Mouse (Mus musculus) midbrain, postnatal 0 days (tissue): ENCODE results near the gene Large1. TPM values are rescaled to one million over a fixed set of nuclear protein-coding genes. Genes with fewer than 3 reads are reported as not detected.
"Not testable (repeated sequence)": the region's sequence is repeated elsewhere in the genome, so short reads cannot be mapped to it uniquely, and the experiment has no call there.

Source experiments
- ATAC-seq: fragments of 200-750 bp; cut with Nextera tagmentation; 2 replicates; pipeline ENCODE4 v1.8.0; 2017; ENCODE audit warnings: moderate number of reproducible peaks, mild to moderate bottlenecking, moderate TSS enrichment, moderate library complexity; ENCODE audit not compliant: low FRiP score
- DNase-seq: peaks from one replicate; pipeline ENCODE4 v3.0.0-alpha.2; 2015; ENCODE audit warnings: low spot score
- H3K27ac ChIP-seq: fragments of 300-500 bp; sonication (generic); 2 replicates; pipeline ENCODE4 v1.5.1; 2014; ENCODE audit warnings: low read depth, mild to moderate bottlenecking, low read length, mixed read lengths
- H3K27me3 ChIP-seq: fragments of 300-500 bp; sonication (generic); 2 replicates; pipeline ENCODE4 v1.6.1; 2014; ENCODE audit warnings: low read length, control low read depth, mixed read lengths; ENCODE audit not compliant: insufficient read depth
- H3K36me3 ChIP-seq: fragments of 300-500 bp; sonication (generic); 2 replicates; pipeline ENCODE4 v1.6.1; 2014; ENCODE audit warnings: low read length, control low read depth, mixed read lengths; ENCODE audit not compliant: insufficient read depth
- H3K4me1 ChIP-seq: fragments of 300-500 bp; sonication (generic); 2 replicates; pipeline ENCODE4 v1.6.1; 2014; ENCODE audit warnings: mild to moderate bottlenecking, control low read depth, antibody characterized with exemption, low read length, mixed read lengths; ENCODE audit not compliant: insufficient read depth
- H3K4me2 ChIP-seq: fragments of 300-500 bp; sonication (generic); 2 replicates; pipeline ENCODE4 v1.6.1; 2014; ENCODE audit warnings: low read depth, mild to moderate bottlenecking, low read length, mixed read lengths; ENCODE audit not compliant: poor library complexity, severe bottlenecking
- H3K4me3 ChIP-seq: fragments of 300-500 bp; sonication (generic); 2 replicates; pipeline ENCODE4 v1.5.1; 2014; ENCODE audit warnings: low read depth, mild to moderate bottlenecking, low read length, moderate library complexity
- H3K9ac ChIP-seq: fragments of 300-500 bp; sonication (generic); replicated peaks from 2 replicates; pipeline ENCODE4 v1.6.1; 2014; ENCODE audit warnings: mild to moderate bottlenecking, low read length, moderate library complexity, mixed read lengths; ENCODE audit not compliant: poor library complexity, severe bottlenecking
- H3K9me3 ChIP-seq: fragments of 300-500 bp; sonication (generic); 2 replicates; pipeline ENCODE4 v1.6.1; 2016; ENCODE audit warnings: low read length, control low read depth
- CTCF ChIP-seq: IDR thresholded peaks from 2 replicates; pipeline ENCODE4 v1.5.1; 2016; ENCODE audit warnings: antibody characterized with exemption, mild to moderate bottlenecking
- whole genome bisulfite sequencing: fragments of 180-500 bp; shearing (Covaris S2); extraction: QIAGEN DNeasy Blood & Tissue Kit; methylation state at CpG from one replicate; pipeline ENCODE4 v1.1.7; 2014; 5-methylcytosine and 5-hydroxymethylcytosine counted together
- polyA plus RNA-seq: library from polyadenylated mRNA; unstranded; fragments of >200 nt; fragmentation: Nextera tagmentation; extraction: Ambion mirVana; gene quantifications from 2 replicates; pipeline ENCODE4 v1.2.1, GENCODE M21; 2015
- total RNA-seq: library from RNA; depleted of rRNA; stranded (reverse); fragments of >200 nt; gene quantifications from 2 replicates; pipeline ENCODE4 v1.2.3, GENCODE M21; 2014

The Large1 gene
- total and polyA plus RNA-seq, 2 experiments from 2014 or later: 15.2 to 102 TPM

DNA sequence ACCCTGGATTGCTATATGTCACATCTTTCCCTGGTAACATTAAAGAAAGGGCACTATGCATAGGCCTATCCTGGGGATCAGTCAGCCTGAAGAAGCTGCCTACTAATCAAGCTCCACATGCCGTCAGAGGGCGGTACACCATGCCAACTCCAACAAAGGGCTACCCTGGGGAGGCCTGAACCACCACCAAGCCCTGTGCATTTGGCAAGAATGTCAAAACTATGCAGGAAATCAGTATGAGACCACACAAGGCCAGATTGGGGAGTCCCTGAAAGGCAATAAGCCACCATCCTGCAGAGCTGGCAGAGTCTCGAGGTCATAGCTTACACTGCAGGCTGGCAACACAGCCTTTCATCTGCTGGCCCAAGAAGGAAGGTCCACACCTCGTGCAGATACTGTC is 28.7 kb downstream of the Large1 start:
- Histone ChIP-seq H3K4me1 (no peaks in the 10 kb centered on the region), H3K36me3 (no peaks in the 10 kb centered on the region), H3K4me3 (no peak overlapping the region), H3K9me3 (no peaks in the 10 kb centered on the region), H3K27ac (no peak overlapping the region), H3K27me3 (no peaks in the 10 kb centered on the region), H3K4me2 (no peak overlapping the region), H3K9ac (no peak overlapping the region)
- 61% methylated on average over 4 of the region's 4 CpGs for WGBS
- DNase-seq (peak; percentile 4), ATAC-seq (no peak)
- TF ChIP-seq CTCF: no peak

DNA sequence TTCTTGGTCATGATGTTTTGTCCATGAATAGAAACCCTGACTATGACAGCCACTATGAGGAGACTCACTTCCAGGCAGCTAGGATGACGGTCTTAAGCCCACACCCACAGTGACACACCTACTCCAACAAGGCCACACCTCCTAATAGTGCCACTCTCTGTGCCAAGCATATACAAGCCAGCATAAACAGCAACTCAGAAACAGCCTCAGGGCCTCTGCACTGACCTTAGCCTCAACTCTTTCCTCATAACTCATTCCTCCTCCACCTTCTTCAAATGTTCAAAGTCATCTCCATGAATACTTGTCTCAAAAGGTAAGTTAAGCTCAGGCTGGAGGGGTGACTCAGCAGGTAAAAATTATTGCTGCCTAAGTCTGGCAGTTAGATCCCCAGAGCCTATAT is 29.7 kb downstream of the Large1 start:
- no peak for TF ChIP-seq CTCF
- Histone ChIP-seq H3K27me3 (no peaks in the 10 kb centered on the region), H3K27ac (no peak overlapping the region), H3K4me1 (no peaks in the 10 kb centered on the region), H3K4me3 (no peak overlapping the region), H3K9ac (no peak overlapping the region), H3K9me3 (no peaks in the 10 kb centered on the region), H3K4me2 (no peak overlapping the region), H3K36me3 (no peaks in the 10 kb centered on the region)
- ATAC-seq (no peak), DNase-seq (no peak)
- 88% methylated on average over 1 of the region's 1 CpGs for WGBS

DNA sequence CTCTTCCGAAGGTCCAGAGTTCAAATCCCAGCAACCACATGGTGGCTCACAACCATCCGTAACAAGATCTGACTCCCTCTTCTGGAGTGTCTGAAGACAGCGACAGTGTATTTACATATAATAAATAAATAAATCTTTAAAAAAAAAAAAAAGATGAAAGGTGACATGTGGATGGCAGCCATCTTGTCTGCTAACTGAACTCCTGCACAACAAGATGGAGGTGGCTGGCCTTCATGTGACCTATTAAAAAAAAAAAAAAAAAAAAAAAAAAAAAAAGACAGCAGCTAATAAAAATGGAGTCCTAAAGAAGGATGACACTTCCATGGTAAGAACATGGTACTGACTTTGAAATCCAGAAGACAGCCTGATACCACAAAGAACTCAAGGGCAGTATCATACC is 33.8 kb downstream of the Large1 start:
- DNase-seq, H3K27ac ChIP-seq, H3K9ac ChIP-seq, H3K4me3 ChIP-seq, H3K4me1 ChIP-seq, H3K4me2 ChIP-seq, H3K9me3 ChIP-seq, H3K36me3 ChIP-seq, H3K27me3 ChIP-seq: not testable (repeated sequence)
- peak; percentile 83; the same call in 1 of the 2 replicates for ATAC-seq
- WGBS: 90% methylated on average over 1 of the region's 3 CpGs

DNA sequence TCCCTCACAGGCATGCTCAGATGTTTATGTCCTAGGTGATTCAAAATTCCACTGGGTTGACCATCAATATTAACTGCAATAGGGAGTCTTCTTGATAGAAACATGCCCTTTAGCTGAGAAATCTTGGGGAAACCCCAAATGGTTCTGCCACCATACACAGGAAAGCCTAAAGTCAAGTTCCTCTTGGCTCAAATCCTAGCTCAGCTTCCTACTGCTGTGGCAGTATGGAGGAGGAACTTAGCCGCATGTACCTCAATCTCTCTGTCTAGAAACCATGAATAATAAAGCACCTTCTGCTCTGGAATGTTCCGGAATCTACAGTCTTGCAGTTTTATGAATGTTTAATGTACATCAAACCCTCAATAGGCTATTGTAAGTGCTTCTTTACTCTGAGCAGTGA is 39.4 kb downstream of the Large1 start:
- no peaks in the 10 kb centered on the region for H3K36me3 ChIP-seq
- ATAC-seq: no peak
- H3K4me1 ChIP-seq: no peaks in the 10 kb centered on the region

DNA sequence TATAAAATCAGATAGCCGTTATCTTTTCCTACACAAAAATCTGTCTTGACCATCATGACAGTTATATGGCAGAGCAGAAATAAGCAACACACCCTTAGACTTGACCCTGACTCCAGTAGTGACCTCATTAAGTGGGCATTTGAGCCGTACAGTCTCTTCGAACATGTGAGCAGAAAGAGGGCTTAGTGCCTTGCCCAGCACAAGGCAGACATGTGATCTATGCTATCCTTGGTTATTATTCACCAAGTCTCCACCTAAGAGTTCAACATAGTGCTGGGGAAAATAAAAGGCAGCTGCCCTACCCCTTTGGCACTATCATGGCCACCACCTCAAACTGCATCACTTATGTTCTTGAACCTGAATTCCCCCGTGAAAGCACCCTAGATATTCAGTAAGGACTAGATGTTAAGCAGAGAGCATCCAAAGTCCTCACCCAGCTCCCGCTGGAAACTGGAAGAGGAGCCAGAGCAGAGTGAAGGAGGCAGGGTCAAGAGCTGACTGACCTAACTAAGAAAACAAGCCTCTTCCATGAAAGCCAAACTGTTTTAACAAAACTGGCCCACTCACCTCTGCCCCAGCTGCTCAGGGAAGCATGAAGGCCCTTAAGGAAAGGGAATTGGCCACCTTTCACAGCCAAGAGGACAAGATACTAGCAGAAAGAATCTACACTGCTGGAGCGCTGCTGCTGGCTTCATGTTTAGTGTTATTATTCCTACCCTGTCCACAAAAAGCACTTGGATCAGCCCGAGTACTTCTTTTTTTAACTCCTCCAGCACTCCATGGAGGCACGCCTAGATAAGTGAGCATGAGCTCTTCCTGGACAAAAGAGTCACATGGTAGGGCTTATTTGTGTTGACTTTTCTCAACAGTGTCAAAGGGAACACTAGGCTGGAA is 40.4 kb downstream of the Large1 start:
- no peak for TF ChIP-seq CTCF
- no peak for ATAC-seq
- 81% methylated on average over 8 of the region's 8 CpGs for WGBS

More for the DNA sequence above, 39.4 kb downstream of the Large1 start:
- WGBS: 82% methylated on average over 2 of the region's 2 CpGs
- no peak overlapping the region for H3K27ac ChIP-seq
- no peak overlapping the region for H3K4me2 ChIP-seq
- DNase-seq: no peak
- no peak for TF ChIP-seq CTCF
- no peaks in the 10 kb centered on the region for H3K9me3 ChIP-seq
- no peak overlapping the region for H3K4me3 ChIP-seq
- no peak overlapping the region for H3K9ac ChIP-seq
- no peaks in the 10 kb centered on the region for H3K27me3 ChIP-seq

DNA sequence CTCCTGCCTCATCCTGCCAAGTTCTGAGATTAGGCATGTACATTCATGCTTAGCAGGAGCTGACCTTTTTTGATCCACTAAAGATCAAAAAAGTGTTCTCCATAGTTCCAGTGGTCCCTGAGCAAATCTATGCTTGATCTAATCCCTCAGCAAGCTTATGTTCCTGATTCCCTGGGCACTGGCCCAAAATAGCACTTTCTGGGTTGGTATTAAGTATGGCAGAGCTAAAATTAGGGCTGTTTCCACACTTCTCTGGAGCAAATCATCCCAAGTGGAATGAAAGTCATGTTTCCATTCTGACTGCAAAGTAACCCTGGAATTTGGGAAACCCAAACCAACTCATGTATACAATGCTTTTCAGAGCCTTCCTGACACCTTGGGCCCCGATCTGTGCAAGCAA is 42.9 kb downstream of the Large1 start:
- DNase-seq (no peak), ATAC-seq (no peak)
- H3K4me3 ChIP-seq: no peak overlapping the region
- no peaks in the 10 kb centered on the region for H3K4me1 ChIP-seq
- H3K36me3 ChIP-seq: no peaks in the 10 kb centered on the region
- H3K4me2 ChIP-seq: no peak overlapping the region
- H3K27me3 ChIP-seq: no peaks in the 10 kb centered on the region
- TF ChIP-seq CTCF: no peak
- H3K9ac ChIP-seq: no peak overlapping the region
- 97% methylated on average over 1 of the region's 1 CpGs for WGBS
- H3K9me3 ChIP-seq: no peaks in the 10 kb centered on the region
- H3K27ac ChIP-seq: no peak overlapping the region

More for the DNA sequence above, 40.4 kb downstream of the Large1 start:
- Histone ChIP-seq H3K27ac (no peak overlapping the region), H3K9me3 (no peaks in the 10 kb centered on the region), H3K4me3 (no peak overlapping the region), H3K4me1 (no peaks in the 10 kb centered on the region), H3K4me2 (no peak overlapping the region), H3K27me3 (no peaks in the 10 kb centered on the region), H3K9ac (no peak overlapping the region), H3K36me3 (no peaks in the 10 kb centered on the region)
- no peak for DNase-seq
